Mouse (Mus musculus): ENCODE results near the gene Sorbs2. TPM values are rescaled to one million over a fixed set of nuclear protein-coding genes. Genes with fewer than 3 reads are reported as not detected.

The Sorbs2 gene
- polyA plus RNA-seq, 1 experiment = not detected

- Histone ChIP-seq H3K4me3 (ENCODE audit: insufficient read depth, low read length) (no peak overlapping the region), H3K4me1 (ENCODE audit: control insufficient read depth, insufficient read depth, low read length) (no peaks in the 10 kb centered on the region), H3K27ac (ENCODE audit: insufficient read depth, low read depth, low read length) (no peak overlapping the region)
- TF ChIP-seq CTCF (IDR thresholded peaks at IDR 0.05; ENCODE audit: low read depth, low read length) (no peak), POLR2A (IDR thresholded peaks at IDR 0.05; ENCODE audit: borderline replicate concordance, low read depth, low read length) (no peak)
Measured at GRCm38 (mm10) chr8:45559176-45559820, 51.7 kb downstream of the Sorbs2 start.

GRCm38 (mm10) chr8:45565189-45565588, 57.6 kb downstream of the Sorbs2 start:
- Histone ChIP-seq H3K4me3 (ENCODE audit: insufficient read depth, low read length) (no peak overlapping the region), H3K27ac (ENCODE audit: insufficient read depth, low read depth, low read length) (no peak overlapping the region), H3K4me1 (ENCODE audit: control insufficient read depth, insufficient read depth, low read length) (no peaks in the 10 kb centered on the region)
- TF ChIP-seq CTCF (IDR thresholded peaks at IDR 0.05; ENCODE audit: low read depth, low read length) (no peak), POLR2A (IDR thresholded peaks at IDR 0.05; ENCODE audit: borderline replicate concordance, low read depth, low read length) (no peak)

- Histone ChIP-seq H3K4me1 (ENCODE audit: control insufficient read depth, insufficient read depth, low read length) (no peaks in the 10 kb centered on the region), H3K4me3 (ENCODE audit: insufficient read depth, low read length) (no peak overlapping the region), H3K27ac (ENCODE audit: insufficient read depth, low read depth, low read length) (no peak overlapping the region)
- TF ChIP-seq POLR2A (IDR thresholded peaks at IDR 0.05; ENCODE audit: borderline replicate concordance, low read depth, low read length) (no peak), CTCF (IDR thresholded peaks at IDR 0.05; ENCODE audit: low read depth, low read length) (no peak)
Measured at GRCm38 (mm10) chr8:45570117-45570516, 62.5 kb downstream of the Sorbs2 start.

- Histone ChIP-seq H3K27ac (ENCODE audit: insufficient read depth, low read depth, low read length) (no peak overlapping the region), H3K4me1 (ENCODE audit: control insufficient read depth, insufficient read depth, low read length) (no peaks in the 10 kb centered on the region), H3K4me3 (ENCODE audit: insufficient read depth, low read length) (no peak overlapping the region)
- TF ChIP-seq POLR2A (IDR thresholded peaks at IDR 0.05; ENCODE audit: borderline replicate concordance, low read depth, low read length) = no peak
- TF ChIP-seq CTCF (IDR thresholded peaks at IDR 0.05; ENCODE audit: low read depth, low read length) = no peak
Measured at GRCm38 (mm10) chr8:45579714-45580543, 72.3 kb downstream of the Sorbs2 start.

DNA sequence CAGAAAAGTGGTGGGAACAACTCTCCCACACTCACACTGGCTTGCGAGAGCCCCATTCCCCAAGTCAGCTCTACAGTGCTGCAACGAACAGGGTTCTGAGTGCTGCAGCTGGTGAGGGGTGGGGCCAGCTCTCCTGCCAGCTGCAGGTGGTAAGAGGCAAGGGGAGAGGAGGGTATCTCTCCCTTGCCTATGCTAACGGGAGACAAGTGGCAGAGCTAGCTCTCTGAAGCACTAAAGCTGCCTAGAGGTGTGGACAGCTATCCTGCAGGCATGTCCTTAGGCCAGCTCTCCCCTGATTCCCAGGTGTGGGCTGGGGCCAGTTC, 72.9 kb downstream of the Sorbs2 start:
- TF ChIP-seq CTCF (IDR thresholded peaks at IDR 0.05; ENCODE audit: low read depth, low read length) = no peak
- no peak for TF ChIP-seq POLR2A (IDR thresholded peaks at IDR 0.05; ENCODE audit: borderline replicate concordance, low read depth, low read length)
- H3K27ac ChIP-seq (ENCODE audit: insufficient read depth, low read depth, low read length) = no peak overlapping the region
- no peaks in the 10 kb centered on the region for H3K4me1 ChIP-seq (ENCODE audit: control insufficient read depth, insufficient read depth, low read length)
- no peak overlapping the region for H3K4me3 ChIP-seq (ENCODE audit: insufficient read depth, low read length)

DNA sequence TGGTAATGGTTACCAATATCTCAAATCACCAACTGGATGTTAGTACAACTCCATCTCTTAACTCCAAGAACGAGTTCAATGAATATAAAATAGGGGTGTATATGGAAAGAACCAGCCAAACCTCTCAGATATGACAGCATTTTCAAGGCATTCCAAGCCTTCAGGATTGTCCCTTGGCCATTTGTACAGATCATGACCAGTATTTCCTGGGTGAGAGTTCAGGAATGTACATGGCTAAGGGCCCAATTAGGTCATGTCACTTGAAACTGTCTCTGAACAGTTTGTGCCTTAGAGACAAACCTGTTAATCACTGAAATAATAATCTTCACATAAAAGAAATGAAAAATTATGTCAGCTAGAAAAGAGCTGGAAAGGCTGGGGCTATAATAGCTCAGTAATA, 76.3 kb downstream of the Sorbs2 start:
- Histone ChIP-seq H3K4me3 (ENCODE audit: insufficient read depth, low read length) (no peak overlapping the region), H3K4me1 (ENCODE audit: control insufficient read depth, insufficient read depth, low read length) (no peaks in the 10 kb centered on the region), H3K27ac (ENCODE audit: insufficient read depth, low read depth, low read length) (no peak overlapping the region)
- no peak for TF ChIP-seq POLR2A (IDR thresholded peaks at IDR 0.05; ENCODE audit: borderline replicate concordance, low read depth, low read length)
- TF ChIP-seq CTCF (IDR thresholded peaks at IDR 0.05; ENCODE audit: low read depth, low read length) = no peak

- H3K4me3 ChIP-seq (ENCODE audit: insufficient read depth, low read length) = no peak overlapping the region
- no peak overlapping the region for H3K27ac ChIP-seq (ENCODE audit: insufficient read depth, low read depth, low read length)
Measured at GRCm38 (mm10) chr8:45584390-45585052, 76.9 kb downstream of the Sorbs2 start.

DNA sequence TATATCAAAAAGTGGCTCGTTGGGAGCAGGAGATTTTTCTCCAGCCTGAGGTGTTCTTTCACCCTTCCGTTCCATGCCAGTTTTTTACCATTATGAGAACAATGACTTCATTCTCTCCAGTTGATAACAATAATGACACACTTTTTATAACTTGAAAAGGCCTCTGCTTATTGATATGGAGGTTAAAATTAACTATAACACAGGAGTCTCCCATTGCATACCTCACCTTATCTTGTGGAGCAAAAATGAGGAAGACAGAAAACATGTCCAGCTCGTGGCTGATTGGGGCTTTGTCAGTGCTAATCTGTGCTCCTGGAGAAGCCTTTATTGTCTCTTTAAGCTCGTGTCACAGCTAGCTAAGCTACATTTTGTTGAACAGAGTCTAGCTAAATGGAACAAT, 77.6 kb downstream of the Sorbs2 start:
- no peak overlapping the region for H3K27ac ChIP-seq (ENCODE audit: insufficient read depth, low read depth, low read length)
- no peak overlapping the region for H3K4me3 ChIP-seq (ENCODE audit: insufficient read depth, low read length)
- no peaks in the 10 kb centered on the region for H3K4me1 ChIP-seq (ENCODE audit: control insufficient read depth, insufficient read depth, low read length)
- no peak for TF ChIP-seq POLR2A (IDR thresholded peaks at IDR 0.05; ENCODE audit: borderline replicate concordance, low read depth, low read length)
- TF ChIP-seq CTCF (IDR thresholded peaks at IDR 0.05; ENCODE audit: low read depth, low read length) = no peak

More at GRCm38 (mm10) chr8:45584390-45585052, 76.9 kb downstream of the Sorbs2 start:
- TF ChIP-seq POLR2A (IDR thresholded peaks at IDR 0.05; ENCODE audit: borderline replicate concordance, low read depth, low read length) (no peak), CTCF (IDR thresholded peaks at IDR 0.05; ENCODE audit: low read depth, low read length) (no peak)
- H3K4me1 ChIP-seq (ENCODE audit: control insufficient read depth, insufficient read depth, low read length) = no peaks in the 10 kb centered on the region

- TF ChIP-seq CTCF (IDR thresholded peaks at IDR 0.05; ENCODE audit: low read depth, low read length) = no peak
- TF ChIP-seq POLR2A (IDR thresholded peaks at IDR 0.05; ENCODE audit: borderline replicate concordance, low read depth, low read length) = no peak
- Histone ChIP-seq H3K27ac (ENCODE audit: insufficient read depth, low read depth, low read length) (no peak overlapping the region), H3K4me3 (ENCODE audit: insufficient read depth, low read length) (no peak overlapping the region), H3K4me1 (ENCODE audit: control insufficient read depth, insufficient read depth, low read length) (no peaks in the 10 kb centered on the region)
Measured at GRCm38 (mm10) chr8:45587011-45587410, 79.4 kb downstream of the Sorbs2 start.

- no peak for TF ChIP-seq CTCF (IDR thresholded peaks at IDR 0.05; ENCODE audit: low read depth, low read length)
- Histone ChIP-seq H3K4me1 (ENCODE audit: control insufficient read depth, insufficient read depth, low read length) (no peaks in the 10 kb centered on the region), H3K4me3 (ENCODE audit: insufficient read depth, low read length) (no peak overlapping the region), H3K27ac (ENCODE audit: insufficient read depth, low read depth, low read length) (no peak overlapping the region)
Measured at GRCm38 (mm10) chr8:45591888-45592287, 84.3 kb downstream of the Sorbs2 start.

Measured in bone marrow macrophage, adult 2 months (primary cell).